Mouse (Mus musculus) embryonic facial prominence, embryonic 10.5 days (tissue): ENCODE measurements around the gene Cttnbp2. TPM values are rescaled to one million over a fixed set of nuclear protein-coding genes. Genes with fewer than 3 reads are reported as not detected.

Experiments used
- DNase-seq: peaks from one replicate; pipeline ENCODE4 v3.0.0-alpha.2; 2017; ENCODE audit warnings: low spot score
- H3K27ac ChIP-seq: fragments of 300-500 bp; sonication (generic); replicated peaks from 2 replicates; pipeline ENCODE4 v1.5.1; 2016; ENCODE audit warnings: mild to moderate bottlenecking
- H3K27me3 ChIP-seq: fragments of 300-500 bp; sonication (generic); replicated peaks from 2 replicates; pipeline ENCODE4 v1.6.1; 2016; ENCODE audit warnings: low read depth, mild to moderate bottlenecking; ENCODE audit not compliant: poor library complexity, severe bottlenecking
- H3K36me3 ChIP-seq: fragments of 300-500 bp; sonication (generic); replicated peaks from 2 replicates; pipeline ENCODE4 v1.6.1; 2016; ENCODE audit warnings: mild to moderate bottlenecking, moderate library complexity
- H3K4me1 ChIP-seq: fragments of 300-500 bp; sonication (generic); 2 replicates; pipeline ENCODE4 v1.6.1; 2016
- H3K4me3 ChIP-seq: fragments of 300-500 bp; sonication (generic); 2 replicates; pipeline ENCODE4 v1.5.1; 2016; ENCODE audit warnings: mild to moderate bottlenecking, moderate library complexity
- H3K9me3 ChIP-seq: fragments of 300-500 bp; sonication (generic); 2 replicates; pipeline ENCODE4 v1.6.1; 2016; ENCODE audit warnings: mild to moderate bottlenecking
- WGBS: fragments of 180-500 bp; shearing (Covaris S2); methylation state at CpG from one replicate; pipeline ENCODE4 v1.1.7; 2016; 5-methylcytosine and 5-hydroxymethylcytosine counted together
- polyA plus RNA-seq: library from polyadenylated mRNA; unstranded; fragments of >200 nt; fragmentation: Nextera tagmentation; extraction: Ambion mirVana; gene quantifications from 2 replicates; pipeline ENCODE4 v1.2.1, GENCODE M21; 2016

Cttnbp2 gene
- polyA plus RNA-seq, 1 experiment from 2014 or later = 14.9 TPM

DNA sequence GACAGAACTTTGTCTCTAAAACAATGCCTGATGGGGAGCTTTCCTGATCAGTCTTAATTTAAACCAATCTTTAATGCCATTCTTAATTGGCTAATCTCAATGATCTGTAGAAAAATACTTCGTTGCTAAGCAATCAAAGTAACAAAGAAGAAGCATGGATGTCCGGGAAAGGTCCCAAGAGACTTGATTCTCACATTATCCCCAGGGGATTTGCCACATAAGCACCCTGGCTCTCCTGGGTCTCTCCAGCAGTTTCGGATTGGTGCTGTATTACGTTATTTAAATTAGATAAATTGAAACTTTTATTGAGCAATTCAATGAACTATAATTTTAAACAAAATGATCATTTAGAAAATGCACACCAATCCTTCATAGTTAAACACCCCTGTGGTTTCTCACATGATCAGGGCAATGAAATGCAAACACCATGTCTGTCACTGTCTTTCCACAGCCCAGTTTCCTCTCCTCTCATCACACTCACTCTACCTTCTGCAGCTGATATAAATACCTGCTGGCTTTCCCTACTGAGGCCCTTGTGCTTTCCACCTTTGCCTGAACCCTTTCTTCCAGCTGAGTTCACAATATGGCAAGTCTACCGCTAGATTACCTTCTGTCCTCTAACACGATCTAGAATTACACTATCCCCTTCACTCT is 22.3 kb downstream of the Cttnbp2 start:
- H3K9me3 ChIP-seq = no peaks in the 10 kb centered on the region
- no peaks in the 10 kb centered on the region for H3K27me3 ChIP-seq
- 69% methylated on average over 6 of the region's 6 CpGs for WGBS
- no peak overlapping the region for H3K27ac ChIP-seq
- peaks cover 4% of the 10 kb centered on the region; the same call in 1 of the 2 replicates for H3K4me1 ChIP-seq
- no peaks in the 10 kb centered on the region; the same call in 1 of the 2 replicates for H3K36me3 ChIP-seq
- no peak overlapping the region for H3K4me3 ChIP-seq
- no peak for DNase-seq

DNA sequence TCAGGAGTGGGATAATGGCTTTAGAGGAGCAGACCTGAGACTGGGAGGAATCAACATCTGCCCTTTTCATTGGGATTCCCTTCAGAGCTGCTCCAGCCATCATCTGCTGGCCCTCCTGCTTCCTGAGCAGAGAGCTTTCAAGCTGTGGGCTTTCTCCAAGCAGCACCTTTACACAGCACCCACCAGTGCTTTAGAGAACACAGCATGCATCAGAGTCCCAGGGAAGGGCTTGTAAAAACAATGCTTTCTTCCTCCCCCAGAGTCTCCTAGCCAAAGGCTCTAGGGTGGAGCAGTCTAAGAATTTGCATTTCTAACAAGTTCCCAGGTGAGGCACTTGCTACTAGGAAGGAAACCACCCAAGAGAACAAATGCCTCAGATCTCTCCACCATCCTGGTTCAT is 29.6 kb downstream of the Cttnbp2 start:
- Histone ChIP-seq H3K4me1 (peaks cover 2% of the 10 kb centered on the region; the same call in 1 of the 2 replicates), H3K4me3 (no peak overlapping the region), H3K36me3 (no peaks in the 10 kb centered on the region), H3K27me3 (no peaks in the 10 kb centered on the region), H3K27ac (no peak overlapping the region; the same call in 1 of the 2 replicates), H3K9me3 (no peaks in the 10 kb centered on the region)
- no peak for DNase-seq

DNA sequence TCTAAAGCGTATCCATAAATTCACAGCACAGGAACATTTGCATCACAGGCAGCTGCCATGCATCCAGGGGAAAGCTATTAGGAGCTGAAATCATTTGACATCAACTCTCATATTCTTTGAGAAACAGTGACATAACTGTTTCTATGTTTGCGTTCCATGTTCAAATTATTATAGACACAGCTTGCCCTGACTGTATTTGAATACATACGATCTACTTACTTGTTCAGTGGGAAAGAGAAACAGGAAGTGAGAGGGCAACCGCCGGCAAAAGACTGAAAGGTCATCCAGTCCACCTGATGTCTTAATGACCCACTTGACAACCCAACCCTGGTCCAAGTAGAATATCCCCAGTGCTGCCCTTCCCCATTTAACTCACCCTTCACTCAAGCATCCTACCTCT is 30.6 kb downstream of the Cttnbp2 start:
- no peaks in the 10 kb centered on the region for H3K27me3 ChIP-seq
- no peak overlapping the region for H3K27ac ChIP-seq
- DNase-seq = no peak
- H3K4me1 ChIP-seq = peaks cover 2% of the 10 kb centered on the region; the same call in 1 of the 2 replicates
- H3K36me3 ChIP-seq = no peaks in the 10 kb centered on the region
- 85% methylated on average over 5 of the region's 5 CpGs for WGBS
- H3K4me3 ChIP-seq = no peak overlapping the region
- H3K9me3 ChIP-seq = no peaks in the 10 kb centered on the region

DNA sequence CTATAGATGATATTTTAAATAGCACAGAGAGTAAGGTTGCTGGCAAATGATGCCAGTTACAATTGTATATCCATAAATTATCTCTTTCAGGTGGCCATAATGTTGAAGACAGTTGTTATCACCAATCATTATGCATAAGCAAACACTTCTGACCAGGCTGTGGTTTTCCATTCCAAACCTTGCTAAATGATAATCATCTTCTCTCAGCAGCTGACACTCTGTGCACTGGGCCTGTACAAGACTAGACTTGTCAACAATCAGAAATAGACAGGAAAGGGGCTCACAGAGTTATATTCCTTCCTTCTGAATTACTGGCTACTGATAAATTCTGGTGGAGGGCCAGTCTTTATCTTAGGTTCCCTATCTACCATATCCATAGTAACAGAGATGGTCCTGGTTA is 32.1 kb downstream of the Cttnbp2 start:
- no peak for DNase-seq
- H3K4me1 ChIP-seq = peaks cover 2% of the 10 kb centered on the region; the same call in 1 of the 2 replicates
- no peak overlapping the region for H3K4me3 ChIP-seq
- no peaks in the 10 kb centered on the region for H3K36me3 ChIP-seq
- H3K27ac ChIP-seq = no peak overlapping the region
- H3K9me3 ChIP-seq = no peaks in the 10 kb centered on the region
- no peaks in the 10 kb centered on the region for H3K27me3 ChIP-seq

DNA sequence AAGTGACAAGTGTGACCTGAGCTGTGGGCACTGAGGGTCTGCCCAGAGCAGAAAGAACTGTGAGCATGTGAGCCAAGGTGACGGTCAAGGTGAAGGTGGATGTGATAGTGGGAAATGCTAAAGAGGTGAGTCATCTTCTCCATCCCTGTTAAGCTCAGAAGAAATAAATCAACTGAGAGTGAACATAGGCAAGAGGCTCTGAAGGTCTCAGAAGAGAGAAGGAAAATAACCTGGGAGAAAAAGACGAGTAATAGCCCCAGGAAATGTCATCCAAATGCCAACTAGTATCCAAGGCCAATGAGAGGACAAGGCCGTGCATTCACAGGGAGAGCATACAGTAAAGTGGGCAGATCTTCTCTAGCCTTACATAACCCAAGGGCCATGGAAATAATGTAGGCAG is 32.9 kb downstream of the Cttnbp2 start:
- no peaks in the 10 kb centered on the region for H3K9me3 ChIP-seq
- no peak overlapping the region for H3K4me3 ChIP-seq
- WGBS = 85% methylated on average over 3 of the region's 3 CpGs
- no peak for DNase-seq
- no peaks in the 10 kb centered on the region for H3K27me3 ChIP-seq
- H3K36me3 ChIP-seq = no peaks in the 10 kb centered on the region
- H3K27ac ChIP-seq = no peak overlapping the region
- peaks cover 2% of the 10 kb centered on the region; the same call in 1 of the 2 replicates for H3K4me1 ChIP-seq

GRCm38 (mm10) chr6:18477313-18477930 is 37.2 kb downstream of the Cttnbp2 start:
- no peak for DNase-seq

DNA sequence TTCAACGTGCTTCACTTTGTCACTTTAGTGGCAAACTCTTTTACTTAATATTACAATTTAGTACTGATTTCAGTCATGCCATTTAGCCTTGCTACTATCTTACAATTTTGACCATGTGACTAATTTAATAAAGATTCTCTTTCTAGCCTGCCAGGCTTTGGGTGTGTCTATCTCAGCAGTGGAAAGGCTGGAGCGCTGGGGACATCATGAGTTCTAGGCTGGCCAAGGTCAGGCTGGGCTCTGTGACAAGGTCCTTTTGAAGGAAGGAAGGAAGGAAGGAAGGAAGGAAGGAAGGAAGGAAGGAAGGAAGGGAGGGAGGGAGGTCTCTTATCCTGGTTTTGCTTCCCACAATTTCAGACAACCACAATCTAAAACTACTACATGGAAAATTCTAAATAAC is 39.7 kb downstream of the Cttnbp2 start:
- Histone ChIP-seq H3K9me3 (no peaks in the 10 kb centered on the region), H3K4me3 (no peak overlapping the region), H3K27me3 (no peaks in the 10 kb centered on the region), H3K4me1 (peaks cover 14% of the 10 kb centered on the region; the same call in 1 of the 2 replicates), H3K36me3 (no peaks in the 10 kb centered on the region), H3K27ac (no peak overlapping the region)
- 77% methylated on average over 2 of the region's 2 CpGs for WGBS
- no peak for DNase-seq

More at GRCm38 (mm10) chr6:18477313-18477930, 37.2 kb downstream of the Cttnbp2 start:
- H3K36me3 ChIP-seq = no peaks in the 10 kb centered on the region
- no peaks in the 10 kb centered on the region for H3K27me3 ChIP-seq
- no peak overlapping the region for H3K4me3 ChIP-seq
- peaks cover 14% of the 10 kb centered on the region; the same call in 1 of the 2 replicates for H3K4me1 ChIP-seq
- H3K9me3 ChIP-seq = no peaks in the 10 kb centered on the region
- H3K27ac ChIP-seq = no peak overlapping the region
- 74% methylated on average over 1 of the region's 1 CpGs for whole genome bisulfite sequencing

DNA sequence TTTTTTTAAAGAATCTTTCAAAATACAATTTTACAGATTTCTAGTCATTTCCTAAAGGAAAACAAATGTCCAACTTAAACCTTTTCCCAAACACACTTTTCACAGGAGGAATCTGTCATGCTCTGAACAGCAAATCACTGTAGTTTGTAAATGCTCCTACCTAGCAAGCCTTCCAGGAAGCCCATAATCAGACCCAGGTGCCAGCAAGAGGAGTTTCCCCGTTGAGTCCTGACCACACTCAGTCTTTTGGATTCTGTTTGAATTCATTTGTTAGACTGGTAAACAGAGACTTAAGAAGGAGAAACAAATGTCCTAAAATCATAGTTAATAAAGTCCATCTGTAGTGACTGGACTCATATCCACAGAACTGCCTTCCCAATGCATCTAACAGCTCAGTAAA is 40.1 kb downstream of the Cttnbp2 start:
- Histone ChIP-seq H3K4me1 (peaks cover 16% of the 10 kb centered on the region), H3K27ac (no peak overlapping the region), H3K36me3 (no peaks in the 10 kb centered on the region), H3K27me3 (no peaks in the 10 kb centered on the region), H3K9me3 (no peaks in the 10 kb centered on the region), H3K4me3 (no peak overlapping the region)
- WGBS = 29% methylated on average over 1 of the region's 1 CpGs
- DNase-seq = peak; percentile 68

DNA sequence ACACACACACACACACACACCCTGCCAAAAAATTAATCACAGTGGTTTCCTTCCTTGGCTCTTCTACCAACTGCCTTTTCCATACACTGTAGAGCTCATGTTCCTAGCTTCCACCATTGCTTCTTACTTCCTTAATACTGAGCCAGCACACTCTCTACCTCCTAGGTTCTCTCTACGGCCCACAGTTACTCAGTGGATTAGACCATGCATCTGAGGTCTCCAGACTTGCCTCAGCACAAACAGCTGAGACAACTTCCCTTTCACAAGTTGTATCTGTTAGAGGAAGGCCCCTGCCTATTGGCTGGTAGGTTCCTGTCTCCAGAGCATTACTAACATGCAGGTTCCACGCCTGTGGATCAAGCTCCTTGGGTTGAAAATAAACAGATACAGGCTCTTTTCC is 45.4 kb downstream of the Cttnbp2 start:
- Histone ChIP-seq H3K4me1 (peaks cover 36% of the 10 kb centered on the region), H3K36me3 (no peaks in the 10 kb centered on the region), H3K9me3 (no peaks in the 10 kb centered on the region), H3K4me3 (no peak overlapping the region), H3K27ac (peak overlapping the region; percentile 35; the same call in 1 of the 2 replicates), H3K27me3 (no peaks in the 10 kb centered on the region)
- DNase-seq = no peak
- 58% methylated on average over 2 of the region's 2 CpGs for WGBS

DNA sequence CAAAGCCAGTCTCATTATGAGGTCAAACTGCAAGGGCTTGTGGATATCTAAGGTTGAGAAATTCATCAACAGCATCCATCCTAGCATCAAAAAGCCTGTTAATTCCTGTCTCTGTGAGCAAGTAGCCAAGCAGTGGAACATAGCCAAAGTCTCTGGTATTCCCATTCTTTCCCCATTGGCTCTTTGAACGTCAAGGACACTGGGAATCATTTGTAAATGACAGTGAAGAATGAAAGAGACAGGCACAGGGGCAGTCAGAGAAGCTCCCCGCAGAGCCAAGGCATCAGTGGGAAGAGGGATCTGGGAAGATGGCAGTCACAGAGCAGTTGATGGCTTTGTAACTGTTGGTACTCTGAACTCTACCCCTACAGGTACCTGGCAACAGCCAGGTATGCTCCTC is 46.9 kb downstream of the Cttnbp2 start:
- no peaks in the 10 kb centered on the region for H3K9me3 ChIP-seq
- H3K4me1 ChIP-seq = peaks cover 28% of the 10 kb centered on the region
- H3K36me3 ChIP-seq = no peaks in the 10 kb centered on the region
- H3K4me3 ChIP-seq = no peak overlapping the region
- 62% methylated on average over 2 of the region's 2 CpGs for WGBS
- H3K27ac ChIP-seq = no peak overlapping the region
- H3K27me3 ChIP-seq = no peaks in the 10 kb centered on the region
- no peak for DNase-seq

DNA sequence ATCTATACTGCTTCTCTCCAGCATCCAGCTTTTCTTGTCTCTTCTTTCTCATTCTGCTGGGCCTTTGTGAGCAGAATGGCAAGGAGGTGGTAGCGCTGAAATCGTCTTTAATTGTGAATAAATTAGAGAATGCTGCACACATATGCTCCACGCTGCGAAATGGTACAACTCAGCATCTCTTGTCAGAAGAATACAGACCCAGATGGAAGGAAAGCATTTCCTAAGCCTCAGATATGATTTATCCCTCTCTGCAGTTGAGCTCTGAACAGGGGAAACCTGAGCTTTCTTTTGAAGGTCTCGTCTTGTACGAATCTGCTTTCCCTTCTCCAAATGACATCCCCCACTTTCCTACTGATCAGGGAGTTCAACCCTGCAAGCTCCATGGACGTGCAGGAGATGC is 48.4 kb downstream of the Cttnbp2 start:
- 77% methylated on average over 7 of the region's 7 CpGs for WGBS
- H3K27me3 ChIP-seq = no peaks in the 10 kb centered on the region
- no peak overlapping the region for H3K27ac ChIP-seq
- no peak overlapping the region for H3K4me3 ChIP-seq
- H3K9me3 ChIP-seq = no peaks in the 10 kb centered on the region
- H3K4me1 ChIP-seq = peaks cover 28% of the 10 kb centered on the region
- no peak for DNase-seq
- no peaks in the 10 kb centered on the region for H3K36me3 ChIP-seq

DNA sequence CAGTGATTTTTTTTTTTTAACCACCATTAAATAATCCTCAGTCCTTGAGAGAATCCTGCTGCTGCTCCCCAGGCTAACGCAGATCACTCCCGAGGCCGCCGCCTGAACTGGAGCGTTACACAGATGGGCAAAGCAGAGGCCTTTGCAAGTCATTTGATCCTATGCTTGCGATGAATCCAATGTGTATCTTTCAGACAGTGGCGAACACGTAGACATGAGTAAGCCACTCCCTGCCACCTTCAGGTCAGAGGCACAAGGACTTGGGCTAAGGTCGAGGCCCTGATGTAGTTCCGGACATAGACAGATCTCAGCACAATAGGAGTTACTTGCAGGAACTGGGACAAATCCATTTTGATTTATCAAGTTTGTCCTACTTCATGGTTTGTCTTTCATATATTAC is 49.0 kb downstream of the Cttnbp2 start:
- no peaks in the 10 kb centered on the region for H3K36me3 ChIP-seq
- 62% methylated on average over 10 of the region's 10 CpGs for WGBS
- H3K27me3 ChIP-seq = no peaks in the 10 kb centered on the region
- H3K4me3 ChIP-seq = no peak overlapping the region
- H3K9me3 ChIP-seq = no peaks in the 10 kb centered on the region
- peaks cover 28% of the 10 kb centered on the region for H3K4me1 ChIP-seq
- peak; percentile 26 for DNase-seq
- no peak overlapping the region for H3K27ac ChIP-seq

- Histone ChIP-seq H3K27ac (no peak overlapping the region), H3K4me1 (no peaks in the 10 kb centered on the region), H3K36me3 (no peaks in the 10 kb centered on the region), H3K9me3 (no peaks in the 10 kb centered on the region), H3K4me3 (no peak overlapping the region), H3K27me3 (no peaks in the 10 kb centered on the region)
- 79% methylated on average over 1 of the region's 1 CpGs for WGBS
- no peak for DNase-seq
Observed at GRCm38 (mm10) chr6:18459657-18460056, 55.0 kb downstream of the Cttnbp2 start.
